Mouse (Mus musculus): ENCODE measurements around the gene A730015C16Rik. TPM values are rescaled to one million over a fixed set of nuclear protein-coding genes. Genes with fewer than 3 reads are reported as not detected.
A peak's percentile ranks its signal among the peaks of the same experiment; 100 is the strongest.

Gene A730015C16Rik
- total and polyA plus RNA-seq, 2 experiments from 2014 or later: 0.98 TPM; not detected in 1

- Histone ChIP-seq H3K36me3 (replicated peaks; ENCODE audit: control insufficient read depth, insufficient read depth, low read length) (0 out of 2 replicates have a peak, but pooled peaks cover 3% of the 10 kb centered on the region), H3K4me2 (ENCODE audit: low read depth, low read length) (peak overlapping the region; percentile 84), H3K9me3 (replicated peaks; ENCODE audit: control insufficient read depth, low read length) (no peaks in the 10 kb centered on the region), H3K4me3 (ENCODE audit: low read depth, low read length) (peak overlapping the region; percentile 84), H3K27me3 (ENCODE audit: control insufficient read depth, insufficient read depth, low read length) (no peaks in the 10 kb centered on the region), H3K4me1 (ENCODE audit: control insufficient read depth, insufficient read depth) (peaks cover 43% of the 10 kb centered on the region), H3K9ac (replicated peaks; ENCODE audit: low read depth, low read length) (peak overlapping the region; percentile 96), H3K27ac (ENCODE audit: low read depth) (peak overlapping the region; percentile 99)
- TF ChIP-seq EP300 (IDR thresholded peaks at IDR 0.05; ENCODE audit: low read depth): no peak
- no peak for TF ChIP-seq CTCF (IDR thresholded peaks at IDR 0.05; ENCODE audit: low read depth)
- under 1% methylated on average over 15 of the region's 15 CpGs for WGBS
- DNase-seq (ENCODE audit: low spot score) (peak; percentile 17), ATAC-seq (ENCODE audit: insufficient read depth, low read depth) (no peak)
These were observed 13.5 kb downstream of the A730015C16Rik start for GRCm38 (mm10) chr4:108834971-108835311.

- H3K4me1 ChIP-seq (ENCODE audit: control insufficient read depth, insufficient read depth): peaks cover 43% of the 10 kb centered on the region
- H3K27me3 ChIP-seq (ENCODE audit: control insufficient read depth, insufficient read depth, low read length): no peaks in the 10 kb centered on the region
- peak; percentile 95 for DNase-seq (ENCODE audit: low spot score)
These were observed 14.1 kb downstream of the A730015C16Rik start, which contains the start of gene Txndc12 for GRCm38 (mm10) chr4:108834115-108834970. Gene Txndc12 (plus strand): TSS chr4:108834601.

GRCm38 (mm10) chr4:108833828-108834114, 14.6 kb downstream of the A730015C16Rik start:
- H3K27me3 ChIP-seq (ENCODE audit: control insufficient read depth, insufficient read depth, low read length): no peaks in the 10 kb centered on the region
- ATAC-seq (ENCODE audit: insufficient read depth, low read depth) (no peak), DNase-seq (ENCODE audit: low spot score) (no peak)
- no peaks in the 10 kb centered on the region for H3K9me3 ChIP-seq (replicated peaks; ENCODE audit: control insufficient read depth, low read length)
- TF ChIP-seq CTCF (IDR thresholded peaks at IDR 0.05; ENCODE audit: low read depth) (no peak), EP300 (IDR thresholded peaks at IDR 0.05; ENCODE audit: low read depth) (no peak)
- peaks cover 42% of the 10 kb centered on the region for H3K4me1 ChIP-seq (ENCODE audit: control insufficient read depth, insufficient read depth)
- 0% methylated on average over 6 of the region's 6 CpGs for WGBS
- H3K27ac ChIP-seq (ENCODE audit: low read depth): peak overlapping the region; percentile 99
- peak overlapping the region; percentile 84 for H3K4me2 ChIP-seq (ENCODE audit: low read depth, low read length)
- peak overlapping the region; percentile 84 for H3K4me3 ChIP-seq (ENCODE audit: low read depth, low read length)
- peaks cover 7% of the 10 kb centered on the region; the same call in 1 of the 2 replicates for H3K36me3 ChIP-seq (replicated peaks; ENCODE audit: control insufficient read depth, insufficient read depth, low read length)
- peak overlapping the region; percentile 96 for H3K9ac ChIP-seq (replicated peaks; ENCODE audit: low read depth, low read length)

More at GRCm38 (mm10) chr4:108834115-108834970, 14.1 kb downstream of the A730015C16Rik start, which contains the start of gene Txndc12:
- ATAC-seq (ENCODE audit: insufficient read depth, low read depth): peak; percentile 70
- Histone ChIP-seq H3K9me3 (replicated peaks; ENCODE audit: control insufficient read depth, low read length) (no peaks in the 10 kb centered on the region), H3K36me3 (replicated peaks; ENCODE audit: control insufficient read depth, insufficient read depth, low read length) (0 out of 2 replicates have a peak, but pooled peaks cover 3% of the 10 kb centered on the region), H3K9ac (replicated peaks; ENCODE audit: low read depth, low read length) (peak within 1 kb of the TSS; percentile 96), H3K4me3 (ENCODE audit: low read depth, low read length) (peak within 1 kb of the TSS; percentile 84), H3K4me2 (ENCODE audit: low read depth, low read length) (peak within 1 kb of the TSS; percentile 84), H3K27ac (ENCODE audit: low read depth) (peak within 1 kb of the TSS; percentile 99)
- under 1% methylated on average over 34 of the region's 34 CpGs for WGBS
- peak; percentile 68 for TF ChIP-seq EP300 (IDR thresholded peaks at IDR 0.05; ENCODE audit: low read depth)
- no peak for TF ChIP-seq CTCF (IDR thresholded peaks at IDR 0.05; ENCODE audit: low read depth)

GRCm38 (mm10) chr4:108832916-108833827, 15.2 kb downstream of the A730015C16Rik start, which contains the start of gene Btf3l4:
Gene Btf3l4 (minus strand): TSS chr4:108833614.
- Histone ChIP-seq H3K36me3 (replicated peaks; ENCODE audit: control insufficient read depth, insufficient read depth, low read length) (peaks cover 10% of the 10 kb centered on the region; the same call in 1 of the 2 replicates), H3K27me3 (ENCODE audit: control insufficient read depth, insufficient read depth, low read length) (no peaks in the 10 kb centered on the region), H3K4me3 (ENCODE audit: low read depth, low read length) (peak within 1 kb of the TSS; percentile 84), H3K9ac (replicated peaks; ENCODE audit: low read depth, low read length) (peak within 1 kb of the TSS; percentile 96), H3K27ac (ENCODE audit: low read depth) (peak within 1 kb of the TSS; percentile 99), H3K9me3 (replicated peaks; ENCODE audit: control insufficient read depth, low read length) (no peaks in the 10 kb centered on the region), H3K4me2 (ENCODE audit: low read depth, low read length) (peak within 1 kb of the TSS; percentile 84), H3K4me1 (ENCODE audit: control insufficient read depth, insufficient read depth) (peaks cover 36% of the 10 kb centered on the region)
- peak; percentile 95 for DNase-seq (ENCODE audit: low spot score)
- WGBS: 1% methylated on average over 60 of the region's 73 CpGs
- TF ChIP-seq EP300 (IDR thresholded peaks at IDR 0.05; ENCODE audit: low read depth) (no peak), CTCF (IDR thresholded peaks at IDR 0.05; ENCODE audit: low read depth) (no peak)
- ATAC-seq (ENCODE audit: insufficient read depth, low read depth): peak; percentile 92

- Histone ChIP-seq H3K4me1 (ENCODE audit: control insufficient read depth, insufficient read depth) (peaks cover 17% of the 10 kb centered on the region; the same call in 1 of the 2 replicates), H3K27me3 (ENCODE audit: control insufficient read depth, insufficient read depth, low read length) (no peaks in the 10 kb centered on the region), H3K27ac (ENCODE audit: low read depth) (peak overlapping the region; percentile 58), H3K4me3 (ENCODE audit: low read depth, low read length) (peak overlapping the region; percentile 84; the same call in 1 of the 2 replicates), H3K9me3 (replicated peaks; ENCODE audit: control insufficient read depth, low read length) (no peaks in the 10 kb centered on the region), H3K36me3 (replicated peaks; ENCODE audit: control insufficient read depth, insufficient read depth, low read length) (peaks cover 30% of the 10 kb centered on the region; the same call in 1 of the 2 replicates), H3K9ac (replicated peaks; ENCODE audit: low read depth, low read length) (0 out of 2 replicates have a peak overlapping the region, but pooled peaks have one; percentile 16), H3K4me2 (ENCODE audit: low read depth, low read length) (peak overlapping the region; percentile 84)
- TF ChIP-seq CTCF (IDR thresholded peaks at IDR 0.05; ENCODE audit: low read depth) (no peak), EP300 (IDR thresholded peaks at IDR 0.05; ENCODE audit: low read depth) (no peak)
- DNase-seq (ENCODE audit: low spot score): peak; percentile 11
- no peak for ATAC-seq (ENCODE audit: insufficient read depth, low read depth)
- 61% methylated on average over 1 of the region's 1 CpGs for WGBS
These were observed 17.7 kb downstream of the A730015C16Rik start for GRCm38 (mm10) chr4:108830698-108831097.
